Mouse (Mus musculus): ENCODE measurements around the gene Xlr5c. TPM values are rescaled to one million over a fixed set of nuclear protein-coding genes. Genes with fewer than 3 reads are reported as not detected.

The Xlr5c gene
- polyA plus RNA-seq, 1 experiment from 2014 or later, result not detected

Other genes starting within 250 kb of the Xlr5c start
- gene Pnma3, start 228.2 kb downstream of the Xlr5c start, polyA plus RNA-seq (2015; fragmentation: Nextera tagmentation; extraction: Ambion mirVana), result 2.3 and 2.6 TPM in 2 replicates
- gene Xlr4a, start 210.5 kb downstream of the Xlr5c start, polyA plus RNA-seq (2015; fragmentation: Nextera tagmentation; extraction: Ambion mirVana), result 0.59 and 0.93 TPM in 2 replicates
- gene Xlr3a, start 195.9 kb downstream of the Xlr5c start, polyA plus RNA-seq (2015; fragmentation: Nextera tagmentation; extraction: Ambion mirVana), result 5.4 and 5.5 TPM in 2 replicates
- 0.65 and 1.2 TPM in 2 replicates for gene Gm14685, start 175.9 kb downstream of the Xlr5c start, polyA plus RNA-seq (2015; fragmentation: Nextera tagmentation; extraction: Ambion mirVana)
- not detected in 2 replicates for gene Xlr5b, start 144.2 kb downstream of the Xlr5c start, polyA plus RNA-seq (2015; fragmentation: Nextera tagmentation; extraction: Ambion mirVana)
- gene DXBay18, start 143.5 kb downstream of the Xlr5c start, polyA plus RNA-seq (2015; fragmentation: Nextera tagmentation; extraction: Ambion mirVana), result 0.63 and 0.90 TPM in 2 replicates
- gene Spin2d, start 116.0 kb downstream of the Xlr5c start, polyA plus RNA-seq (2015; fragmentation: Nextera tagmentation; extraction: Ambion mirVana), result not detected in 2 replicates
- gene Xlr3b, start 100.8 kb downstream of the Xlr5c start, polyA plus RNA-seq (2015; fragmentation: Nextera tagmentation; extraction: Ambion mirVana), result 16.4 and 20.6 TPM in 2 replicates
- gene Xlr4b, start 78.6 kb downstream of the Xlr5c start, polyA plus RNA-seq (2015; fragmentation: Nextera tagmentation; extraction: Ambion mirVana), result 0.90 and 1.0 TPM in 2 replicates
- 29.6 and 34.5 TPM in 2 replicates for gene F8a, start 64.7 kb downstream of the Xlr5c start, polyA plus RNA-seq (2015; fragmentation: Nextera tagmentation; extraction: Ambion mirVana)
- gene Xlr4c, start 49.8 kb downstream of the Xlr5c start, polyA plus RNA-seq (2015; fragmentation: Nextera tagmentation; extraction: Ambion mirVana), result 0.39 TPM in 1 of 2 replicates, not detected in the other
- gene Xlr3c, start 27.6 kb downstream of the Xlr5c start, polyA plus RNA-seq (2015; fragmentation: Nextera tagmentation; extraction: Ambion mirVana), result 0.13 and 0.23 TPM in 2 replicates
- not detected in 2 replicates for gene Xlr5a, start within 50 bp of the Xlr5c start, polyA plus RNA-seq (2015; fragmentation: Nextera tagmentation; extraction: Ambion mirVana)
- not detected in 2 replicates for gene Gm45015, start 43.9 kb upstream of the Xlr5c start, polyA plus RNA-seq (2015; fragmentation: Nextera tagmentation; extraction: Ambion mirVana)
- 11.5 and 12.2 TPM in 2 replicates for gene Zfp275, start 49.6 kb upstream of the Xlr5c start, polyA plus RNA-seq (2015; fragmentation: Nextera tagmentation; extraction: Ambion mirVana)
- not detected in 2 replicates for gene Gm18336, start 105.8 kb upstream of the Xlr5c start, polyA plus RNA-seq (2015; fragmentation: Nextera tagmentation; extraction: Ambion mirVana)
- gene Zfp92, start 118.1 kb upstream of the Xlr5c start, polyA plus RNA-seq (2015; fragmentation: Nextera tagmentation; extraction: Ambion mirVana), result 0.63 and 0.80 TPM in 2 replicates
- gene Trex2, start 142.4 kb upstream of the Xlr5c start, polyA plus RNA-seq (2015; fragmentation: Nextera tagmentation; extraction: Ambion mirVana), result not detected in 2 replicates
- gene Haus7, start 166.1 kb upstream of the Xlr5c start, polyA plus RNA-seq (2015; fragmentation: Nextera tagmentation; extraction: Ambion mirVana), result 72.8 and 80.9 TPM in 2 replicates
- gene Bgn, start 190.6 kb upstream of the Xlr5c start, polyA plus RNA-seq (2015; fragmentation: Nextera tagmentation; extraction: Ambion mirVana), result 16.7 and 21.2 TPM in 2 replicates
- gene Atp2b3, start 210.1 kb upstream of the Xlr5c start, polyA plus RNA-seq (2015; fragmentation: Nextera tagmentation; extraction: Ambion mirVana), result 2.6 and 2.8 TPM in 2 replicates

All from midbrain, embryonic 13.5 days (tissue).